Mouse (Mus musculus) heart, embryonic 15.5 days (tissue): ENCODE data around the gene Gna15. TPM values are rescaled to one million over a fixed set of nuclear protein-coding genes. Genes with fewer than 3 reads are reported as not detected.

Source experiments
- ATAC-seq: fragments of 200-750 bp; cut with Nextera tagmentation; replicated peaks from 2 replicates; pipeline ENCODE4 v1.8.0; 2017; ENCODE audit warnings: low read depth, moderate TSS enrichment; ENCODE audit not compliant: insufficient number of reproducible peaks, insufficient read depth, low FRiP score
- H3K27ac ChIP-seq: fragments of 300-500 bp; sonication (generic); 2 replicates; pipeline ENCODE4 v1.5.1; 2015; ENCODE audit warnings: mild to moderate bottlenecking, inconsistent platforms
- H3K27me3 ChIP-seq: fragments of 300-500 bp; sonication (generic); 2 replicates; pipeline ENCODE4 v1.6.1; 2015; ENCODE audit warnings: inconsistent platforms
- H3K36me3 ChIP-seq: fragments of 300-500 bp; sonication (generic); 2 replicates; pipeline ENCODE4 v1.6.1; 2015; ENCODE audit warnings: mild to moderate bottlenecking, inconsistent platforms
- H3K4me1 ChIP-seq: fragments of 300-500 bp; sonication (generic); replicated peaks from 2 replicates; pipeline ENCODE4 v1.6.1; 2015; ENCODE audit warnings: inconsistent platforms
- H3K4me2 ChIP-seq: fragments of 300-500 bp; sonication (generic); 2 replicates; pipeline ENCODE4 v1.6.1; 2015; ENCODE audit warnings: inconsistent platforms, mild to moderate bottlenecking, moderate library complexity
- H3K4me3 ChIP-seq: fragments of 300-500 bp; sonication (generic); 2 replicates; pipeline ENCODE4 v1.5.1; 2015; ENCODE audit warnings: mild to moderate bottlenecking, inconsistent platforms
- H3K9ac ChIP-seq: fragments of 300-500 bp; sonication (generic); 2 replicates; pipeline ENCODE4 v1.6.1; 2015; ENCODE audit warnings: mild to moderate bottlenecking, inconsistent platforms
- H3K9me3 ChIP-seq: fragments of 300-500 bp; sonication (generic); replicated peaks from 2 replicates; pipeline ENCODE4 v1.6.1; 2016; ENCODE audit warnings: inconsistent platforms
- WGBS: fragments of 180-500 bp; shearing (Covaris S2); methylation state at CpG from one replicate; pipeline ENCODE4 v1.1.7; 2015; ENCODE audit warnings: mixed read lengths; 5-methylcytosine and 5-hydroxymethylcytosine counted together
- microRNA-seq: library from miRNA; unstranded; fragments of <30 nt; microRNA quantifications from one replicate; pipeline ENCODE4, GENCODE M21; 2016
- polyA plus RNA-seq: library from polyadenylated mRNA; unstranded; fragments of >200 nt; fragmentation: Nextera tagmentation; extraction: Ambion mirVana; gene quantifications from 2 replicates; pipeline ENCODE4 v1.2.1, GENCODE M21; 2015

Gna15 gene
- polyA plus RNA-seq, 1 experiment from 2014 or later, result 0.64 TPM

GRCm38 (mm10) chr10:81452947-81453288 lies 71.1 kb downstream of the Gna15 start:
- no peak overlapping the region for H3K9ac ChIP-seq
- H3K27me3 ChIP-seq, result peaks cover 83% of the 10 kb centered on the region
- H3K4me2 ChIP-seq, result 0 out of 2 replicates have a peak overlapping the region, but pooled peaks have one; percentile 1
- 7% methylated on average over 14 of the region's 14 CpGs for WGBS
- peak overlapping the region; percentile 8; the same call in 1 of the 2 replicates for H3K4me3 ChIP-seq
- no peaks in the 10 kb centered on the region for H3K9me3 ChIP-seq
- no peak overlapping the region for H3K27ac ChIP-seq
- ATAC-seq, result no peak
- no peaks in the 10 kb centered on the region for H3K36me3 ChIP-seq
- peaks cover 11% of the 10 kb centered on the region for H3K4me1 ChIP-seq

Small RNAs within 50 kb of the gene (microRNA-seq; reads per million reads assigned to microRNA genes)
- not detected for gene Gm25595

Other genes with a start within 250 kb of the Gna15 start
- 3.2 and 4.3 TPM in 2 replicates for gene Tjp3, start 232.6 kb downstream of the Gna15 start, polyA plus RNA-seq
- 26.2 and 38.2 TPM in 2 replicates for gene Pip5k1c, start 231.3 kb downstream of the Gna15 start, polyA plus RNA-seq
- gene Cactin, start 203.1 kb downstream of the Gna15 start, polyA plus RNA-seq, result 23.5 and 34.1 TPM in 2 replicates
- 11.3 and 17.9 TPM in 2 replicates for gene Tbxa2r, start 195.5 kb downstream of the Gna15 start, polyA plus RNA-seq
- 0.04 TPM in 1 of 2 replicates, not detected in the other for gene Gipc3, start 181.0 kb downstream of the Gna15 start, polyA plus RNA-seq
- gene Hmg20b, start 173.7 kb downstream of the Gna15 start, polyA plus RNA-seq, result 82.8 and 83.4 TPM in 2 replicates
- gene Mfsd12, start 166.7 kb downstream of the Gna15 start, polyA plus RNA-seq, result 11.7 and 22.3 TPM in 2 replicates
- 0.81 and 2.2 TPM in 2 replicates for gene 4930404N11Rik, start 158.4 kb downstream of the Gna15 start, polyA plus RNA-seq
- gene Fzr1, start 145.7 kb downstream of the Gna15 start, polyA plus RNA-seq, result 66.5 and 84.1 TPM in 2 replicates
- 65.2 and 79.9 TPM in 2 replicates for gene Dohh, start 139.8 kb downstream of the Gna15 start, polyA plus RNA-seq
- gene Gm48551, start 139.8 kb downstream of the Gna15 start, polyA plus RNA-seq, result 2.2 and 2.3 TPM in 2 replicates
- 0.84 and 0.91 TPM in 2 replicates for gene Gm48552, start 135.2 kb downstream of the Gna15 start, polyA plus RNA-seq
- gene Smim24, start 131.2 kb downstream of the Gna15 start, polyA plus RNA-seq, result 3.9 and 4.1 TPM in 2 replicates
- 60.9 and 71.2 TPM in 2 replicates for gene Nfic, start 68.6 kb downstream of the Gna15 start, polyA plus RNA-seq
- gene Celf5, start 41.5 kb downstream of the Gna15 start, polyA plus RNA-seq, result 0.08 and 0.41 TPM in 2 replicates
- 43.6 and 63.4 TPM in 2 replicates for gene Ncln, start 27.8 kb downstream of the Gna15 start, polyA plus RNA-seq
- gene S1pr4, start 24.1 kb downstream of the Gna15 start, polyA plus RNA-seq, result 0.47 and 1.5 TPM in 2 replicates
- gene Gna11, start 21.0 kb upstream of the Gna15 start, polyA plus RNA-seq, result 52.1 and 64.1 TPM in 2 replicates
- 650 and 761 TPM in 2 replicates for gene Aes, start 35.3 kb upstream of the Gna15 start, polyA plus RNA-seq
- 23.6 and 29.3 TPM in 2 replicates for gene Tle2, start 50.3 kb upstream of the Gna15 start, polyA plus RNA-seq
- 23.9 and 30.5 TPM in 2 replicates for gene Tle6, start 76.8 kb upstream of the Gna15 start, polyA plus RNA-seq
- gene BC025920, start 82.0 kb upstream of the Gna15 start, polyA plus RNA-seq, result 0.48 and 0.72 TPM in 2 replicates
- gene Sirt6, start 103.6 kb upstream of the Gna15 start, polyA plus RNA-seq, result 20.8 and 26.7 TPM in 2 replicates
- 12.3 and 13.7 TPM in 2 replicates for gene Ankrd24, start 104.3 kb upstream of the Gna15 start, polyA plus RNA-seq
- gene Gm10778, start 124.8 kb upstream of the Gna15 start, polyA plus RNA-seq, result 2.8 and 2.9 TPM in 2 replicates
- 8.3 and 10.9 TPM in 2 replicates for gene Zfp433, start 180.6 kb upstream of the Gna15 start, polyA plus RNA-seq
- 3.9 and 4.6 TPM in 2 replicates for gene Gm3055, start 246.9 kb upstream of the Gna15 start, polyA plus RNA-seq